In genomic region chr7:16499671-16500104, GRCm38 (mm10) we compare ENCODE assay signal across 20 mouse cellular contexts. TPM values are rescaled to one million over a fixed set of nuclear protein-coding genes. Genes with fewer than 3 reads are reported as not detected.
DNase-seq lines count a peak whose midpoint lies in the region; ATAC-seq and TF ChIP-seq lines count a peak whose summit lies in the region.
"Had no signal": no experiment of that assay in that cellular context is flagged by ENCODE, and none has a peak within 500 bp of the region (broad histone marks: within the 10 kb centered on the region; RNA-seq: fewer than 3 reads in every experiment).

No protein-coding gene starts in this region.

- no peak overlapping the region for H3K9ac ChIP-seq in heart, adult 2 months (ENCODE audit: low read depth, low read length)
- no peak overlapping the region for H3K9ac ChIP-seq in midbrain, embryonic 13.5 days (replicated peaks)
- H3K9ac ChIP-seq in midbrain, embryonic 16.5 days (ENCODE audit: low read depth, low read length), result no peak overlapping the region
- H3K9ac ChIP-seq: heart, embryonic 13.5 days had no signal

- DNase-seq in cerebellum, adult 18-20 months, result peak; percentile 16 to 28
- DNase-seq in cerebellum, adult 11 months, result no peak
- DNase-seq in heart, adult 11 months, result peak; percentile 85
- no peak for DNase-seq in heart, adult 2 months
- no peak for DNase-seq in midbrain, embryonic 10.5 days (ENCODE audit: low spot score)
- no peak for DNase-seq in urinary bladder, postnatal 36 days (ENCODE audit: low spot score in 2 of 2)
- DNase-seq: heart, postnatal 36 days; kidney, adult 11 months; lung, adult 18-20 months; thymus, postnatal 36 days had no signal

- ATAC-seq in midbrain, embryonic 13.5 days, result 0 out of 2 replicates have a peak, but pooled peaks have one; percentile 59
- peak; percentile 57; the same call in 1 of the 2 replicates for ATAC-seq in midbrain, embryonic 16.5 days
- ATAC-seq: CD4-positive, CD25-positive, alpha-beta regulatory T cell, adult 4 months had no signal

- no peak overlapping the region for H3K27ac ChIP-seq in heart, adult 2 months
- no peak overlapping the region for H3K27ac ChIP-seq in midbrain, embryonic 13.5 days
- no peak overlapping the region for H3K27ac ChIP-seq in midbrain, embryonic 10.5 days (replicated peaks)
- no peak overlapping the region for H3K27ac ChIP-seq in midbrain, embryonic 16.5 days (ENCODE audit: low read length)
- H3K27ac ChIP-seq: heart, embryonic 13.5 days; kidney, postnatal 0 days had no signal

- no peaks in the 10 kb centered on the region for H3K27me3 ChIP-seq in heart, adult 2 months (ENCODE audit: control insufficient read depth, insufficient read depth, low read length)
- H3K27me3 ChIP-seq in midbrain, embryonic 13.5 days, result no peaks in the 10 kb centered on the region
- no peaks in the 10 kb centered on the region for H3K27me3 ChIP-seq in midbrain, embryonic 10.5 days (ENCODE audit: low read depth, poor library complexity, severe bottlenecking)
- H3K27me3 ChIP-seq in midbrain, embryonic 16.5 days (ENCODE audit: control insufficient read depth, insufficient read depth, low read depth, low read length), result no peaks in the 10 kb centered on the region
- H3K27me3 ChIP-seq: heart, embryonic 13.5 days had no signal

- H3K4me1 ChIP-seq in heart, adult 2 months (ENCODE audit: control insufficient read depth, insufficient read depth, low read length), result peaks cover 8% of the 10 kb centered on the region
- H3K4me1 ChIP-seq in midbrain, embryonic 13.5 days (replicated peaks), result 0 out of 2 replicates have a peak, but pooled peaks cover 8% of the 10 kb centered on the region
- H3K4me1 ChIP-seq in midbrain, embryonic 10.5 days, result no peaks in the 10 kb centered on the region
- H3K4me1 ChIP-seq in midbrain, embryonic 16.5 days (ENCODE audit: control insufficient read depth, insufficient read depth, low read length), result no peaks in the 10 kb centered on the region; the same call in 1 of the 2 replicates

- no peaks in the 10 kb centered on the region for H3K79me2 ChIP-seq in heart, adult 2 months (replicated peaks; ENCODE audit: control insufficient read depth, insufficient read depth, low read length)

- no peak for TF ChIP-seq EP300 in heart, adult 2 months (IDR thresholded peaks at IDR 0.05; ENCODE audit: insufficient read depth, low read depth, low read length)

- H3K4me2 ChIP-seq in midbrain, embryonic 13.5 days (replicated peaks), result no peak overlapping the region
- no peak overlapping the region for H3K4me2 ChIP-seq in midbrain, embryonic 16.5 days (ENCODE audit: low read length)
- H3K4me2 ChIP-seq: heart, embryonic 13.5 days had no signal

- no peak for TF ChIP-seq POLR2A in heart, adult 2 months (IDR thresholded peaks at IDR 0.05; ENCODE audit: insufficient read depth, low read depth, low read length)

- no peak for TF ChIP-seq CTCF in heart, adult 2 months (IDR thresholded peaks at IDR 0.05)

- H3K4me3 ChIP-seq in heart, adult 2 months, result no peak overlapping the region
- no peak overlapping the region for H3K4me3 ChIP-seq in midbrain, embryonic 13.5 days (replicated peaks)
- H3K4me3 ChIP-seq in midbrain, embryonic 10.5 days, result no peak overlapping the region
- H3K4me3 ChIP-seq in midbrain, embryonic 16.5 days (ENCODE audit: low read depth, low read length), result no peak overlapping the region
- H3K4me3 ChIP-seq: heart, embryonic 13.5 days had no signal

- intact Hi-C loops in heart, adult 2 months (cut with DNase I), result loop anchor here (5.0 kb wide), 1 partner anchor 223 kb away; the partner anchor contains the start of gene Ceacam9

- H3K9me3 ChIP-seq in midbrain, embryonic 13.5 days, result no peaks in the 10 kb centered on the region
- no peaks in the 10 kb centered on the region for H3K9me3 ChIP-seq in midbrain, embryonic 10.5 days (replicated peaks)
- H3K9me3 ChIP-seq in midbrain, embryonic 16.5 days (replicated peaks; ENCODE audit: control insufficient read depth, low read length, poor library complexity, severe bottlenecking), result no peaks in the 10 kb centered on the region
- H3K9me3 ChIP-seq: G1E; heart, embryonic 13.5 days had no signal

- H3K36me3 ChIP-seq in heart, adult 2 months (ENCODE audit: control insufficient read depth, insufficient read depth, low read length), result peaks cover 5% of the 10 kb centered on the region; the same call in 1 of the 2 replicates
- peaks cover 82% of the 10 kb centered on the region for H3K36me3 ChIP-seq in midbrain, embryonic 13.5 days
- H3K36me3 ChIP-seq in midbrain, embryonic 10.5 days, result peaks cover 94% of the 10 kb centered on the region
- H3K36me3 ChIP-seq in midbrain, embryonic 16.5 days (ENCODE audit: control insufficient read depth, insufficient read depth, low read length), result peaks cover 37% of the 10 kb centered on the region

- 90% methylated on average over 6 of the region's 6 CpGs for WGBS in heart, adult 2 months
- WGBS in midbrain, embryonic 13.5 days, result 75% methylated on average over 6 of the region's 6 CpGs
- 87% methylated on average over 6 of the region's 6 CpGs for WGBS in midbrain, embryonic 10.5 days
- 66% methylated on average over 6 of the region's 6 CpGs for WGBS in midbrain, embryonic 16.5 days

RNA-seq across cellular contexts. Expression of gene Npas1, which starts 22.2 kb away (rescaled TPM):
- not detected for total RNA-seq in heart, adult 2 months (2021)
- polyA plus RNA-seq in heart, adult 2 months (2012; rRNA removed), result not detected in 2 replicates
- polyA plus RNA-seq in midbrain, embryonic 13.5 days (2015; fragmentation: Nextera tagmentation; extraction: Ambion mirVana), result 2.3 and 3.3 TPM in 2 replicates
- polyA plus RNA-seq in midbrain, embryonic 10.5 days (2016; fragmentation: Nextera tagmentation; extraction: Ambion mirVana), result 0.32 and 0.74 TPM in 2 replicates
- polyA plus RNA-seq in midbrain, embryonic 16.5 days (2015; fragmentation: Nextera tagmentation; extraction: Ambion mirVana), result 4.2 and 6.4 TPM in 2 replicates
- total RNA-seq: adrenal gland, adult 18-20 months; gastrocnemius, adult 18-20 months; heart, postnatal 36 days; liver, adult 2 months had no signal
- polyA plus RNA-seq: CD4-positive, CD25-positive, alpha-beta regulatory T cell, adult 4 months; G1E; gonadal fat pad, adult 2 months; liver, adult 2 months had no signal

RNA-seq across cellular contexts. Expression of gene Tmem160, which starts 47.1 kb away (rescaled TPM):
- total RNA-seq in heart, adult 2 months (2021), result 10 to 100 TPM; 82.9 to 88.2 TPM
- 109 and 140 TPM in 2 replicates for polyA plus RNA-seq in heart, adult 2 months (2012; rRNA removed)
- polyA plus RNA-seq in midbrain, embryonic 13.5 days (2015; fragmentation: Nextera tagmentation; extraction: Ambion mirVana), result 48.1 and 59.4 TPM in 2 replicates
- 54.5 and 64.7 TPM in 2 replicates for polyA plus RNA-seq in midbrain, embryonic 10.5 days (2016; fragmentation: Nextera tagmentation; extraction: Ambion mirVana)
- polyA plus RNA-seq in midbrain, embryonic 16.5 days (2015; fragmentation: Nextera tagmentation; extraction: Ambion mirVana), result 66.9 and 75.6 TPM in 2 replicates

Comparison
In these comparisons a context has a peak if more than half of its experiments do, and no peak if none do; other contexts are left out.
1. DNase-seq: peak in cerebellum, adult 18-20 months (2 of 2) and heart, adult 11 months (single experiment); none in cerebellum, adult 11 months (single experiment), heart, adult 2 months (0 of 2), midbrain, embryonic 10.5 days (single experiment) and urinary bladder, postnatal 36 days (0 of 2).